Mouse (Mus musculus) thymus, adult 2 months (tissue): ENCODE results near the gene Lat2. TPM values are rescaled to one million over a fixed set of nuclear protein-coding genes. Genes with fewer than 3 reads are reported as not detected.
A peak's percentile ranks its signal among the peaks of the same experiment; 100 is the strongest.

ENCODE experiments used
- DNase-seq: peaks from one replicate; pipeline ENCODE4 v3.0.0; 2021
- H3K27ac ChIP-seq: fragments of 200-500 bp; 2 replicates; pipeline ENCODE4 v1.5.1; 2012; ENCODE audit warnings: low read length, control low read depth; ENCODE audit not compliant: control insufficient read depth, insufficient read depth
- H3K27me3 ChIP-seq: fragments of 200-500 bp; 2 replicates; pipeline ENCODE4 v1.6.1; 2012; ENCODE audit warnings: mild to moderate bottlenecking, low read length, moderate library complexity, mixed read lengths; ENCODE audit not compliant: control insufficient read depth, insufficient read depth
- H3K36me3 ChIP-seq: fragments of 200-500 bp; 2 replicates; pipeline ENCODE4 v1.6.1; 2012; ENCODE audit warnings: mild to moderate bottlenecking, low read length, moderate library complexity; ENCODE audit not compliant: control insufficient read depth, insufficient read depth
- H3K4me1 ChIP-seq: fragments of 200-500 bp; replicated peaks from 2 replicates; pipeline ENCODE4 v1.6.1; 2012; ENCODE audit warnings: low read length; ENCODE audit not compliant: control insufficient read depth, insufficient read depth
- H3K4me3 ChIP-seq: fragments of 200-500 bp; 2 replicates; pipeline ENCODE4 v1.5.1; 2012; ENCODE audit warnings: mild to moderate bottlenecking, low read length, control low read depth, moderate library complexity; ENCODE audit not compliant: control insufficient read depth, insufficient read depth
- CTCF ChIP-seq: fragments of 200-500 bp; IDR thresholded peaks from 2 replicates; pipeline ENCODE4 v1.5.1; 2012; ENCODE audit warnings: mild to moderate bottlenecking, control low read depth, low read length, moderate library complexity, borderline replicate concordance; ENCODE audit not compliant: control insufficient read depth, poor library complexity, insufficient read depth; ENCODE audit errors: extremely low read depth
- POLR2A ChIP-seq: fragments of 200-500 bp; IDR thresholded peaks from 2 replicates; pipeline ENCODE4 v1.6.1; 2012; ENCODE audit warnings: mild to moderate bottlenecking, low read length, control low read depth, moderate library complexity; ENCODE audit not compliant: control insufficient read depth, poor library complexity, insufficient read depth; ENCODE audit errors: extremely low read depth
- WGBS: fragments of 180-500 bp; shearing (Covaris S2); methylation state at CpG from one replicate; pipeline ENCODE4 v1.1.7; 2018; 5-methylcytosine and 5-hydroxymethylcytosine counted together
- polyA plus RNA-seq: library from polyadenylated mRNA; depleted of rRNA; stranded (reverse); fragments of >200 nt; gene quantifications from 2 replicates; pipeline ENCODE4 v1.2.3, GENCODE M21; 2012; rRNA removed

Lat2 gene
- polyA plus RNA-seq, 1 experiment = 7.8 TPM

DNA sequence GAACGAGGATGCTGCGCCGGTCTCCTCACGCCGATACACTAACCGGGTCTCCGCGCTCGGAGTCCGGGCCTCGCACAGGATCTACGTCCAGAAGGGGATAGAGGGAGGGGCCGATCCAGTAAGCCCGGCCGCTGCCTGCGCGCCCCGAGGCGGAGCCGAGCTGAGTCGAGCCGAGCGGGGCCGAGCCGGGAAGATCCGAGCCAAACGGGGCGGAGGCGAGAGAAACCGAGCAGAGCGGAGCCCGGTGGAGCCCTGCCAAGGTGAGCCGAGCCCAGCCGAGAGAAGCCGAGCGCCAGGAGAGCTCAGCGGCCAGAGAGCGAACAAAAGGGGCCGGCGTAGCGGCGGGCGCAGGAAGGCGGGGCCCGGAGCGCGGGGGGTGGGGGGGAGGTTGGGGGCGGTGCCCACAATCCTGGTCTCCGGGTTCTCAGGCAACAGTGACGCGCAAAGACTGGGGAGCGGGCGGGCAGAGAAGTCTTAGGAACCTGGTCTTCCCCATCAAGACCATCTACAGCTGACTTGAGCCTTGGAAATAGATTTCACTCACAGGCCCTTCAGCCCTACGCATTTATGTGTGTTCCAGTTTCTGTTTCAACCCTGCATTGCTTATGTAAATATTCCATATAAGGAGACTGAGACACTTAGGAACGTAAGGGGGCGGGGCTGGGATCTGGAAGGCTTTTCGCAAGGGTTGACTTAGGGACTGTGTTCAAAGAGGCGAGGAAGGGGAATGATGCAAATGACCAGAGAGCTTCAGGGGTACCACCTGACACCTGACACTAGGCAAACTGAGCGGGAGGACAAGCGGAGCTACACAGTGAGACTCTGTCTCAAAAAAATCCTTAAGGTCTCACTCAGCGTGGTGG, 62.5 kb downstream of the Lat2 start, which contains the start of gene Clip2:
Clip2 (minus strand) TSS at position 325 of the 863 bp plus-strand sequence.
- peak; percentile 86 for DNase-seq
- TF ChIP-seq POLR2A (peak; percentile 52), CTCF (no peak)
- WGBS = 6% methylated on average over 59 of the region's 61 CpGs
- peak within 1 kb of the TSS; percentile 10; the same call in 1 of the 2 replicates for H3K27ac ChIP-seq
- H3K4me1 ChIP-seq = peaks cover 16% of the 10 kb centered on the region
- H3K27me3 ChIP-seq = no peaks in the 10 kb centered on the region
- no peaks in the 10 kb centered on the region for H3K36me3 ChIP-seq
- H3K4me3 ChIP-seq = peak within 1 kb of the TSS; percentile 81

DNA sequence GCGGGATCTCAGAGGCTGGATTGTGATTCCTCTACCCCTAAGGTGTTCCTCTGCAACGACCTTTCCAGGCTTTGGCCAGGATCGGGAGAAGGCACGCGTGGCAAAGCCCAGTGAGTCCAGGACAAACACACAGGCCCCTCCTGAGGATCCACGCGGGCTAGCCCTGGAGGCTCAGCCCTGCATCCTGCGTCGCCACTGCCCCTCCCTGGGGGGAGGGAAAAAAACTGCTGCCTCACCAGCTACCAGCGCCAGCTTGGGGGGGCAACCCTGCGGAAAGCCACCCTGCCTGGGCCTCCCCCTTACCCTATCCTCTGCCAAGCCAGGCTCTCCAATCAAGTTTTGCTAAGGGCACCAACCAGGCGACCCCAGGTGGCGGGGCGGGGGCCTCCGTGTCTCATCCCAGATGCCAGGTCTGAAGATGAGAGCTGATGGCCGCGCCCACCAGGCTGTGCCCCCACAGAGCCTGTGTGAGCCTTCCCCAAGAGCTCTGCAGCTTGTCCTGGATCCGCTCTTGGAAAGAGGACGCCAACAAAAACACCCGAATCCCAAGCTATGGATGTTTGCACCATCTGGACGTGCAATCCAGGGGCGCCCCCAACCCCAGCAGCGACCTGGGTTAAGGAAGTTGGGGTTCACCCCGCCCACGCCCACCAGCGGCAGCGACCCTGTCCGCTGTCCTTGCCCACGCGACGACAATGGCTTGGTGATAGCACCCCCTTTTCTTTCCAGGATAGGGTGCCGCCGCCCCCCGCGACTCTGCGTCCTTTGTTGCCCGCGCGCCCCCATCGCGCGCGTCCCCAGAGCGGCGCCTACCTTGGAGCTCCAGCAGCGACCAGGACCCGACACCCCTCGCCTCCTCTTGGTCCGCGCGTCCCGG, 63.4 kb downstream of the Lat2 start:
- H3K36me3 ChIP-seq = no peaks in the 10 kb centered on the region
- H3K27ac ChIP-seq = 0 out of 2 replicates have a peak overlapping the region, but pooled peaks have one; percentile 10
- WGBS = 4% methylated on average over 52 of the region's 52 CpGs
- DNase-seq = peak; percentile 56
- no peaks in the 10 kb centered on the region for H3K27me3 ChIP-seq
- TF ChIP-seq CTCF = no peak
- no peak for TF ChIP-seq POLR2A
- peak overlapping the region; percentile 81 for H3K4me3 ChIP-seq
- peaks cover 16% of the 10 kb centered on the region for H3K4me1 ChIP-seq

DNA sequence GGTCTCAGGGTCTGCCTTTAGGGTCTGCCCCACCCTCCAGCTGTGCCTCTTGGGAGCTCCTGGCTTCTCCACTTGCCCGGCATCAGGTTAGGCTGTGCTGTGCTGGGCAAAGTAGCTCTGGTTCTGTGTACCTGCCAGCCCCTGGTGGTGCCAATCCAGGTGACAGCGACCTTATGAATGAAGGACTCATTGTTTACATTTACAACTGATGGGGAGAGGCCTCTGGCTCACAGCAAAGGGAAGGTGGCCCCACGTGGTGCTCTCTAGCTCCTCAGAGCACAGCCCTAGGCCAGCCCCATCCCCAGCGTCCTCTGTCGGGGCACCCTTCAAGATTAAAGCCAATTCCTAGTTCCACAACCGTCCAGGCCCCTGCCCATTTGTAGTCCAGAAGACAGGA, 64.0 kb downstream of the Lat2 start:
- H3K4me1 ChIP-seq = peaks cover 16% of the 10 kb centered on the region
- H3K27me3 ChIP-seq = no peaks in the 10 kb centered on the region
- no peak for DNase-seq
- 24% methylated on average over 6 of the region's 6 CpGs for WGBS
- no peak overlapping the region for H3K27ac ChIP-seq
- H3K36me3 ChIP-seq = no peaks in the 10 kb centered on the region
- TF ChIP-seq CTCF = no peak
- no peak for TF ChIP-seq POLR2A
- peak overlapping the region; percentile 81 for H3K4me3 ChIP-seq

Other genes starting within 250 kb of the Lat2 start
- gene Gtf2ird1, start 158.3 kb downstream of the Lat2 start, polyA plus RNA-seq = 75.6 and 83.9 TPM in 2 replicates
- gene Clip2, start 62.6 kb downstream of the Lat2 start, polyA plus RNA-seq = 23.4 and 26.0 TPM in 2 replicates
- 0.09 and 0.15 TPM in 2 replicates for gene Syna, start 54.9 kb downstream of the Lat2 start, polyA plus RNA-seq
- 133 and 145 TPM in 2 replicates for gene Rfc2, start 33.7 kb downstream of the Lat2 start, polyA plus RNA-seq
- gene Eif4h, start 24.5 kb upstream of the Lat2 start, polyA plus RNA-seq = 322 and 363 TPM in 2 replicates
- gene Limk1, start 73.6 kb upstream of the Lat2 start, polyA plus RNA-seq = 31.8 TPM in 2 replicates
- gene Eln, start 132.3 kb upstream of the Lat2 start, polyA plus RNA-seq = 32.2 and 35.5 TPM in 2 replicates